Mouse (Mus musculus) embryonic facial prominence, embryonic 12.5 days (tissue): ENCODE measurements at regions not wholly inside any gene's neighbourhood (a gene's known extent, or its start where the extent isn't known, plus 50 kb on each side); places are given as distances from the start of the nearest gene placed in this dataset.

Experiments used
- ATAC-seq: fragments of 200-750 bp; cut with Nextera tagmentation; 2 replicates; pipeline ENCODE4 v1.8.0; 2017; ENCODE audit not compliant: insufficient number of reproducible peaks, insufficient read depth, low FRiP score, low TSS enrichment
- H3K27ac ChIP-seq: fragments of 300-500 bp; sonication (generic); 2 replicates; pipeline ENCODE4 v1.5.1; 2016; ENCODE audit warnings: mild to moderate bottlenecking
- H3K27me3 ChIP-seq: fragments of 300-500 bp; sonication (generic); 2 replicates; pipeline ENCODE4 v1.6.1; 2016; ENCODE audit warnings: mild to moderate bottlenecking, moderate library complexity
- H3K36me3 ChIP-seq: fragments of 300-500 bp; sonication (generic); 2 replicates; pipeline ENCODE4 v1.6.1; 2016; ENCODE audit warnings: mild to moderate bottlenecking
- H3K4me1 ChIP-seq: fragments of 300-500 bp; sonication (generic); 2 replicates; pipeline ENCODE4 v1.6.1; 2016
- H3K4me2 ChIP-seq: fragments of 300-500 bp; sonication (generic); replicated peaks from 2 replicates; pipeline ENCODE4 v1.6.1; 2016; ENCODE audit warnings: mild to moderate bottlenecking, moderate library complexity
- H3K4me3 ChIP-seq: fragments of 300-500 bp; sonication (generic); 2 replicates; pipeline ENCODE4 v1.5.1; 2016; ENCODE audit warnings: mild to moderate bottlenecking
- H3K9ac ChIP-seq: fragments of 300-500 bp; sonication (generic); 2 replicates; pipeline ENCODE4 v1.6.1; 2016; ENCODE audit warnings: mild to moderate bottlenecking, moderate library complexity
- H3K9me3 ChIP-seq: fragments of 300-500 bp; sonication (generic); 2 replicates; pipeline ENCODE4 v1.6.1; 2016; ENCODE audit warnings: mild to moderate bottlenecking, moderate library complexity
- WGBS: fragments of 180-500 bp; shearing (Covaris S2); methylation state at CpG from one replicate; pipeline ENCODE4 v1.1.7; 2016; 5-methylcytosine and 5-hydroxymethylcytosine counted together

GRCm38 (mm10) chr1:51622181-51622862 is 144.1 kb upstream of the Nabp1 start:
- WGBS, result 73% methylated on average over 9 of the region's 9 CpGs
- ATAC-seq, result no peak
- no peaks in the 10 kb centered on the region for H3K36me3 ChIP-seq

GRCm38 (mm10) chr1:51621062-51621461 is 142.8 kb upstream of the Nabp1 start:
- Histone ChIP-seq H3K27me3 (peaks cover 6% of the 10 kb centered on the region; the same call in 1 of the 2 replicates), H3K4me1 (peaks cover 9% of the 10 kb centered on the region), H3K9me3 (no peaks in the 10 kb centered on the region), H3K27ac (no peak overlapping the region), H3K36me3 (no peaks in the 10 kb centered on the region), H3K9ac (no peak overlapping the region), H3K4me3 (no peak overlapping the region), H3K4me2 (no peak overlapping the region)
- 89% methylated on average over 6 of the region's 6 CpGs for WGBS
- no peak for ATAC-seq

More at GRCm38 (mm10) chr1:51622181-51622862, 144.1 kb upstream of the Nabp1 start:
- H3K9me3 ChIP-seq, result no peaks in the 10 kb centered on the region
- H3K9ac ChIP-seq, result no peak overlapping the region
- no peak overlapping the region for H3K27ac ChIP-seq
- H3K4me2 ChIP-seq, result no peak overlapping the region
- no peak overlapping the region for H3K4me3 ChIP-seq
- peaks cover 6% of the 10 kb centered on the region; the same call in 1 of the 2 replicates for H3K27me3 ChIP-seq
- H3K4me1 ChIP-seq, result peaks cover 8% of the 10 kb centered on the region

GRCm38 (mm10) chr1:51617502-51618251 is 139.5 kb upstream of the Nabp1 start:
- Histone ChIP-seq H3K4me3 (no peak overlapping the region), H3K4me1 (peaks cover 9% of the 10 kb centered on the region), H3K27me3 (peaks cover 6% of the 10 kb centered on the region; the same call in 1 of the 2 replicates), H3K9me3 (no peaks in the 10 kb centered on the region), H3K36me3 (no peaks in the 10 kb centered on the region), H3K9ac (no peak overlapping the region), H3K4me2 (no peak overlapping the region), H3K27ac (no peak overlapping the region)
- 39% methylated on average over 13 of the region's 13 CpGs for WGBS
- no peak for ATAC-seq

GRCm38 (mm10) chr1:51616091-51616490 is 137.9 kb upstream of the Nabp1 start:
- H3K4me1 ChIP-seq, result peaks cover 9% of the 10 kb centered on the region
- no peak overlapping the region for H3K27ac ChIP-seq
- no peak overlapping the region for H3K4me3 ChIP-seq
- no peaks in the 10 kb centered on the region for H3K36me3 ChIP-seq
- 83% methylated on average over 1 of the region's 1 CpGs for WGBS
- no peak overlapping the region for H3K4me2 ChIP-seq
- H3K9ac ChIP-seq, result no peak overlapping the region
- H3K9me3 ChIP-seq, result no peaks in the 10 kb centered on the region
- no peak for ATAC-seq
- peaks cover 6% of the 10 kb centered on the region; the same call in 1 of the 2 replicates for H3K27me3 ChIP-seq

- no peak overlapping the region for H3K4me2 ChIP-seq
- no peaks in the 10 kb centered on the region for H3K36me3 ChIP-seq
- H3K9ac ChIP-seq, result no peak overlapping the region
- no peak overlapping the region for H3K4me3 ChIP-seq
- peaks cover 9% of the 10 kb centered on the region for H3K4me1 ChIP-seq
- H3K9me3 ChIP-seq, result no peaks in the 10 kb centered on the region
- peaks cover 6% of the 10 kb centered on the region; the same call in 1 of the 2 replicates for H3K27me3 ChIP-seq
- 22% methylated on average over 6 of the region's 6 CpGs for WGBS
- no peak for ATAC-seq
- no peak overlapping the region for H3K27ac ChIP-seq
Measured at GRCm38 (mm10) chr1:51615523-51615922, 137.3 kb upstream of the Nabp1 start.

GRCm38 (mm10) chr1:51614700-51615099 is 136.5 kb upstream of the Nabp1 start:
- Histone ChIP-seq H3K27ac (no peak overlapping the region), H3K4me2 (no peak overlapping the region), H3K4me3 (no peak overlapping the region), H3K9ac (no peak overlapping the region), H3K4me1 (peaks cover 9% of the 10 kb centered on the region), H3K9me3 (no peaks in the 10 kb centered on the region), H3K27me3 (peaks cover 5% of the 10 kb centered on the region; the same call in 1 of the 2 replicates), H3K36me3 (no peaks in the 10 kb centered on the region)
- no peak for ATAC-seq

GRCm38 (mm10) chr1:51609295-51609694 is 131.1 kb upstream of the Nabp1 start:
- Histone ChIP-seq H3K4me3 (no peak overlapping the region), H3K27ac (no peak overlapping the region), H3K36me3 (no peaks in the 10 kb centered on the region), H3K27me3 (no peaks in the 10 kb centered on the region), H3K9me3 (no peaks in the 10 kb centered on the region), H3K4me1 (peaks cover 7% of the 10 kb centered on the region), H3K4me2 (no peak overlapping the region), H3K9ac (no peak overlapping the region)
- no peak for ATAC-seq
- 90% methylated on average over 5 of the region's 5 CpGs for WGBS

GRCm38 (mm10) chr1:51607437-51607855 is 129.2 kb upstream of the Nabp1 start:
- Histone ChIP-seq H3K36me3 (no peaks in the 10 kb centered on the region), H3K4me1 (peaks cover 7% of the 10 kb centered on the region), H3K4me2 (no peak overlapping the region), H3K27me3 (no peaks in the 10 kb centered on the region), H3K27ac (no peak overlapping the region), H3K9me3 (no peaks in the 10 kb centered on the region), H3K4me3 (no peak overlapping the region), H3K9ac (no peak overlapping the region)
- 15% methylated on average over 8 of the region's 8 CpGs for WGBS
- no peak for ATAC-seq

GRCm38 (mm10) chr1:51602071-51602470 is 123.8 kb upstream of the Nabp1 start:
- Histone ChIP-seq H3K4me2 (no peak overlapping the region), H3K4me1 (0 out of 2 replicates have a peak, but pooled peaks cover 5% of the 10 kb centered on the region), H3K27ac (no peak overlapping the region), H3K9ac (no peak overlapping the region), H3K9me3 (no peaks in the 10 kb centered on the region), H3K4me3 (no peak overlapping the region), H3K36me3 (no peaks in the 10 kb centered on the region), H3K27me3 (no peaks in the 10 kb centered on the region)
- no peak for ATAC-seq
- WGBS, result 89% methylated on average over 6 of the region's 6 CpGs

GRCm38 (mm10) chr1:51600425-51600824 is 122.2 kb upstream of the Nabp1 start:
- Histone ChIP-seq H3K9ac (no peak overlapping the region), H3K4me1 (0 out of 2 replicates have a peak, but pooled peaks cover 5% of the 10 kb centered on the region), H3K27me3 (no peaks in the 10 kb centered on the region), H3K4me3 (no peak overlapping the region), H3K4me2 (no peak overlapping the region), H3K27ac (no peak overlapping the region), H3K36me3 (no peaks in the 10 kb centered on the region), H3K9me3 (no peaks in the 10 kb centered on the region)
- 30% methylated on average over 7 of the region's 7 CpGs for WGBS
- no peak for ATAC-seq

GRCm38 (mm10) chr1:51596935-51597820 is 119.0 kb upstream of the Nabp1 start:
- 50% methylated on average over 18 of the region's 18 CpGs for WGBS
- Histone ChIP-seq H3K27me3 (no peaks in the 10 kb centered on the region), H3K27ac (no peak overlapping the region), H3K4me2 (no peak overlapping the region), H3K9me3 (no peaks in the 10 kb centered on the region), H3K9ac (no peak overlapping the region), H3K4me3 (no peak overlapping the region), H3K4me1 (0 out of 2 replicates have a peak, but pooled peaks cover 5% of the 10 kb centered on the region), H3K36me3 (no peaks in the 10 kb centered on the region)
- peak; percentile 86; the same call in 1 of the 2 replicates for ATAC-seq
